Mouse (Mus musculus) hindbrain, postnatal 0 days (tissue): ENCODE data around the gene Arsa. TPM values are rescaled to one million over a fixed set of nuclear protein-coding genes. Genes with fewer than 3 reads are reported as not detected.
A peak's percentile ranks its signal among the peaks of the same experiment; 100 is the strongest.

Experiments
- ATAC-seq: fragments of 200-750 bp; cut with Nextera tagmentation; 2 replicates; pipeline ENCODE4 v1.8.0; 2017; ENCODE audit warnings: mild to moderate bottlenecking, moderate TSS enrichment, moderate library complexity
- DNase-seq: peaks from one replicate; pipeline ENCODE4 v3.0.0-alpha.2; 2015; ENCODE audit warnings: low spot score
- H3K27ac ChIP-seq: fragments of 300-500 bp; sonication (generic); 2 replicates; pipeline ENCODE4 v1.5.1; 2014; ENCODE audit warnings: mild to moderate bottlenecking
- H3K27me3 ChIP-seq: fragments of 300-500 bp; sonication (generic); 2 replicates; pipeline ENCODE4 v1.6.1; 2014; ENCODE audit warnings: low read length, mixed read lengths; ENCODE audit not compliant: insufficient read depth
- H3K36me3 ChIP-seq: fragments of 300-500 bp; sonication (generic); 2 replicates; pipeline ENCODE4 v1.6.1; 2014; ENCODE audit warnings: low read length, mixed read lengths; ENCODE audit not compliant: insufficient read depth
- H3K4me1 ChIP-seq: fragments of 300-500 bp; sonication (generic); 2 replicates; pipeline ENCODE4 v1.6.1; 2014; ENCODE audit warnings: antibody characterized with exemption, low read length, mixed read lengths; ENCODE audit not compliant: insufficient read depth
- H3K4me2 ChIP-seq: fragments of 300-500 bp; sonication (generic); 2 replicates; pipeline ENCODE4 v1.6.1; 2014; ENCODE audit warnings: low read depth, mild to moderate bottlenecking, low read length, moderate library complexity, mixed read lengths
- H3K4me3 ChIP-seq: fragments of 300-500 bp; sonication (generic); 2 replicates; pipeline ENCODE4 v1.5.1; 2014; ENCODE audit warnings: low read length
- H3K9ac ChIP-seq: fragments of 300-500 bp; sonication (generic); replicated peaks from 2 replicates; pipeline ENCODE4 v1.6.1; 2014; ENCODE audit warnings: mild to moderate bottlenecking, low read length, moderate library complexity, mixed read lengths
- H3K9me3 ChIP-seq: fragments of 300-500 bp; sonication (generic); 2 replicates; pipeline ENCODE4 v1.6.1; 2016; ENCODE audit warnings: low read length, mixed read lengths
- CTCF ChIP-seq: IDR thresholded peaks from 2 replicates; pipeline ENCODE4 v1.5.1; 2016; ENCODE audit warnings: antibody characterized with exemption, control low read depth, low read depth
- WGBS: fragments of 180-500 bp; shearing (Covaris S2); extraction: QIAGEN DNeasy Blood & Tissue Kit; methylation state at CpG from one replicate; pipeline ENCODE4 v1.1.7; 2014; 5-methylcytosine and 5-hydroxymethylcytosine counted together
- polyA plus RNA-seq: library from polyadenylated mRNA; unstranded; fragments of >200 nt; fragmentation: Nextera tagmentation; extraction: Ambion mirVana; gene quantifications from 2 replicates; pipeline ENCODE4 v1.2.1, GENCODE M21; 2015
- total RNA-seq: library from RNA; depleted of rRNA; stranded (reverse); fragments of >200 nt; gene quantifications from 2 replicates; pipeline ENCODE4 v1.2.3, GENCODE M21; 2014

The Arsa gene
- total and polyA plus RNA-seq, 2 experiments from 2014 or later, result 28.9 to 35.8 TPM

GRCm38 (mm10) chr15:89523283-89523832, 46.1 kb upstream of the Arsa start:
- H3K9ac ChIP-seq, result peak overlapping the region; percentile 73
- peak overlapping the region; percentile 67 for H3K4me3 ChIP-seq
- no peaks in the 10 kb centered on the region for H3K27me3 ChIP-seq
- H3K9me3 ChIP-seq, result no peaks in the 10 kb centered on the region
- peak; percentile 56 for DNase-seq
- peaks cover 4% of the 10 kb centered on the region; the same call in 1 of the 2 replicates for H3K4me1 ChIP-seq
- H3K27ac ChIP-seq, result no peak overlapping the region
- no peaks in the 10 kb centered on the region; the same call in 1 of the 2 replicates for H3K36me3 ChIP-seq
- peak; percentile 52 for ATAC-seq
- 14% methylated on average over 26 of the region's 47 CpGs for WGBS
- TF ChIP-seq CTCF, result no peak
- peak overlapping the region; percentile 90 for H3K4me2 ChIP-seq

DNA sequence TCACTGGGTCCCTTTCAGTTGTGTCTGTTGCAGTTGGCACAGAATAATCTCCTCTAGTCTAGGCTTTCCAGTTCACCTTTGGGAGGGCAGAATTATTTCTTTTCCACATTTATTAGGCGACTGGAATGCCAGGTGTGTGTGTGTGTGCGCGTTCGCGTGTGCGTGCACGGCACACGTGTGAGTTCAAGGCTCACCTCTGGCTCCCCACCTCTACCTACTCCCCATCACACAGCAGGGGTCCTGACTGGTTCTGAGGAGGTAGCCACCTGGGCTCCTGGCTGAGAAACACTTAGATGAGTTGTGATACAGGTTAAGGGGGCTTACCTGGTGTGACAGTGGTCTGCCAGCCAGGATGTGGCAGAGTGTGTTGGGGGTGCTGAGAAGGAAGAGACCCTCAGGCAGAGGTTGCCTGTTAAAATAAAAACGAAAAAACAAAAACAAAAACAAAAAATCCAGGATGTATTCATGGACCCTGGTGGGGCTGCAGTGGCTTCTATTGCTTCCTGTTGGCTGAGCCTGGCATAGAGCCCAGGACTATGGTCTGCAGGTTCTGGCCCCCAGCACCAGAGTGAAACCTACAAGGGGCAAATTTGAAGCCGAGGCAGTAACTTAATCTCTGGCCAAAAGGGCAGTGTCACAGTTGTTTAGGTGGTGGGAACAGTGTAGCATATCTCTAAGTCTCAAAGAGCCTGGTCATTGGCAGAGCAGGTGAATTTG, 45.5 kb upstream of the Arsa start:
- ATAC-seq (no peak), DNase-seq (no peak)
- Histone ChIP-seq H3K36me3 (no peaks in the 10 kb centered on the region; the same call in 1 of the 2 replicates), H3K9ac (no peak overlapping the region), H3K27ac (no peak overlapping the region), H3K9me3 (no peaks in the 10 kb centered on the region), H3K4me3 (peak overlapping the region; percentile 67; the same call in 1 of the 2 replicates), H3K4me2 (peak overlapping the region; percentile 90), H3K4me1 (peaks cover 4% of the 10 kb centered on the region; the same call in 1 of the 2 replicates), H3K27me3 (no peaks in the 10 kb centered on the region)
- TF ChIP-seq CTCF, result no peak
- 87% methylated on average over 10 of the region's 10 CpGs for WGBS

DNA sequence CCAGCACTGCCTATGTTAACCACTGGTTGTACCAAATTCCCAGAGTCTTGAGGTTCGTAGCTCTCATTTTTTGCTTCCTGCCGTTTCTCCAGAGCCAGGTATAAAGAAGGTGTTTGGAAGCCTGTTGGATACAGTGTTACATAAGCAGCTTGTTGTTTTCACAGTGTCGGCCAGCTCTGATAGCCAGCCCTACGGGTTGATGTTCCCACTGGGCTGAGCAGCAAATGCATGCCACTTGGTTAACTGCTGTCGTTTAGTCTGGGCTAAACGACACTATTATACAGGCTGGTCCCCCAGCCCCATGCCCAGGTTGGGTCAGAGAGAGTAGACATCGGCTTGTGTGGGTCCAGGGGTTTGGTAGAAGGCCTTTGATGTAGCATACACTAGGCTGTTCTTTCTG, 44.7 kb upstream of the Arsa start:
- Histone ChIP-seq H3K36me3 (no peaks in the 10 kb centered on the region; the same call in 1 of the 2 replicates), H3K4me1 (peaks cover 4% of the 10 kb centered on the region; the same call in 1 of the 2 replicates), H3K4me3 (no peak overlapping the region), H3K27me3 (no peaks in the 10 kb centered on the region), H3K9ac (no peak overlapping the region), H3K27ac (no peak overlapping the region), H3K9me3 (no peaks in the 10 kb centered on the region), H3K4me2 (no peak overlapping the region)
- WGBS, result 82% methylated on average over 7 of the region's 7 CpGs
- ATAC-seq, result no peak
- no peak for TF ChIP-seq CTCF
- DNase-seq, result no peak

DNA sequence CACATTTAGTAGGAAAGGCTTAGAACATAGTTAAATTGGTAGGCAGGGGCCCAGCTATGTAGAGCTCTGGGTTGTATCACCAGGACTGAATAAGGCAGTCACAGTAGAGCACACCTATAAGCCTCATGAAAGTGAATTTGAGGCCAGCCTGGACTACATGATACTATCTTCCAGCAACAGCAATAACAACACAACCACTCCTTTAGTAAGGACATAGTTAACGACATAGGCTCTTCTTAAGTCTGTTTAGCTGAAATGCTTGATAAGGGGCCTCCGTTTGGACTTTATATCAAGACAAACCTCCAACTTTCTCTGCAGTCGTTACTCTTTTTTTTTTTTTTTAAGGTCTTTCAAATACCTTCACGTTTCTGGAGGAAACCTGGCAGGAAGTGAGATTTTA, 35.5 kb upstream of the Arsa start:
- 87% methylated on average over 4 of the region's 4 CpGs for WGBS
- DNase-seq (no peak), ATAC-seq (no peak)
- Histone ChIP-seq H3K36me3 (no peaks in the 10 kb centered on the region; the same call in 1 of the 2 replicates), H3K27ac (no peak overlapping the region), H3K9ac (no peak overlapping the region), H3K4me2 (no peak overlapping the region), H3K4me3 (no peak overlapping the region), H3K4me1 (no peaks in the 10 kb centered on the region), H3K9me3 (no peaks in the 10 kb centered on the region), H3K27me3 (no peaks in the 10 kb centered on the region)
- no peak for TF ChIP-seq CTCF

- TF ChIP-seq CTCF, result no peak
- H3K36me3 ChIP-seq, result peaks cover 12% of the 10 kb centered on the region; the same call in 1 of the 2 replicates
- H3K4me2 ChIP-seq, result no peak overlapping the region
- H3K9ac ChIP-seq, result no peak overlapping the region
- H3K4me3 ChIP-seq, result no peak overlapping the region
- no peaks in the 10 kb centered on the region for H3K27me3 ChIP-seq
- WGBS, result 92% methylated on average over 8 of the region's 8 CpGs
- H3K27ac ChIP-seq, result no peak overlapping the region
- H3K9me3 ChIP-seq, result no peaks in the 10 kb centered on the region
- DNase-seq (no peak), ATAC-seq (no peak)
- H3K4me1 ChIP-seq, result no peaks in the 10 kb centered on the region
Measured at GRCm38 (mm10) chr15:89507751-89508150, 30.5 kb upstream of the Arsa start.

DNA sequence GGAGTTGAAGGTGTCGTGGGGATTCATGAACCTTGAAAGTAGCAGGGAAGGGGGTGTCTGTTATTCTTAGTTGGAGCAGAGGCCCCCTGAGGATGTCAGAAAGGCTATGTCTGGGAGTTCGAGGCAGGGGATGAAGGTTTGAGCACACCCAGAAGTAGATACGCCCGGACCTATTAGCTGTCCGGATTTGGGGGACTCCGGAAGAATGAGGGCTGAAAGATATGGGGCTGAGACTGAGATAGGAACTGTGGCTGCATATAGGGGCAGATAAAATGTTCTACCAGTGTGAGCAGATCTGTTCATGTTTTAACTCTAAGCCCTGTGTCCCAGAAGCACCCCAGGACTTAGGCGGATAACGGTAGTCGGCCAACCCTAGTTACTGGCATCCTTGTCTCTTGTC, 27.6 kb upstream of the Arsa start:
- no peak overlapping the region for H3K4me2 ChIP-seq
- DNase-seq (no peak), ATAC-seq (no peak)
- H3K4me3 ChIP-seq, result no peak overlapping the region
- H3K27me3 ChIP-seq, result no peaks in the 10 kb centered on the region
- no peak for TF ChIP-seq CTCF
- no peaks in the 10 kb centered on the region; the same call in 1 of the 2 replicates for H3K4me1 ChIP-seq
- peaks cover 12% of the 10 kb centered on the region; the same call in 1 of the 2 replicates for H3K36me3 ChIP-seq
- no peak overlapping the region for H3K27ac ChIP-seq
- 97% methylated on average over 9 of the region's 9 CpGs for WGBS
- no peak overlapping the region for H3K9ac ChIP-seq
- no peaks in the 10 kb centered on the region for H3K9me3 ChIP-seq

GRCm38 (mm10) chr15:89501321-89501720, 24.1 kb upstream of the Arsa start:
- Histone ChIP-seq H3K4me2 (peak overlapping the region; percentile 84; the same call in 1 of the 2 replicates), H3K27me3 (no peaks in the 10 kb centered on the region), H3K4me3 (no peak overlapping the region), H3K27ac (no peak overlapping the region), H3K4me1 (peaks cover 5% of the 10 kb centered on the region; the same call in 1 of the 2 replicates), H3K9ac (no peak overlapping the region), H3K9me3 (no peaks in the 10 kb centered on the region), H3K36me3 (peaks cover 5% of the 10 kb centered on the region; the same call in 1 of the 2 replicates)
- TF ChIP-seq CTCF, result no peak
- 83% methylated on average over 3 of the region's 3 CpGs for WGBS
- no peak for ATAC-seq
- no peak for DNase-seq
